Mouse (Mus musculus): ENCODE measurements around the gene Rab36.

- TF ChIP-seq CTCF (IDR thresholded peaks at IDR 0.05; ENCODE audit: low read depth), result no peak
- no peak for TF ChIP-seq EP300 (IDR thresholded peaks at IDR 0.05; ENCODE audit: low read depth)
Measured at GRCm38 (mm10) chr10:75001391-75001790, 35.5 kb upstream of the Rab36 start.

All from liver, embryonic 14.5 days (tissue).